Mouse (Mus musculus): Measurements from ENCODE around the gene Capn7. TPM values are rescaled to one million over a fixed set of nuclear protein-coding genes. Genes with fewer than 3 reads are reported as not detected.

Capn7 gene
- polyA plus RNA-seq, 1 experiment from 2014 or later, result 29.4 TPM

DNA sequence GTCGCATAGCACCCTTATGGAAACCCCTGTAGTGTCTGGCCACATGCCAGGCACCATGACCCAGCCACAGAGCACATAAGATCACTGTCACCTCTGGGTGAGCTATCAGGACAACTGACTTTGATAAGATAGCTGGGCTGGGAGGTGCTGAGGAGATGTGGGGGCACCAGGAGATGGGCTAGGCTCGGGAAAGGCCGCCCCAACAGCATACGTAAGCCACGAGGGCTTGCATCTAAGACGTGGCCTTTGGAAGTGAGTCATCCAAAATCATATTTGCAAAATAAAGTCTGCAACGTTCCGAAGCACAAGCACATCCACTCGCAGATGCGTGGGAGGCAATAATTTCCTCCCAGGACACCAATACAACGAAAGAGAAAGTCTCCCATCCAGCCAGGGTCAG is 64.5 kb downstream of the Capn7 start:
- DNase-seq (ENCODE audit: low spot score), result no peak
- H3K4me1 ChIP-seq (replicated peaks), result peaks cover 8% of the 10 kb centered on the region; the same call in 1 of the 2 replicates
- no peaks in the 10 kb centered on the region for H3K36me3 ChIP-seq
- 90% methylated on average over 11 of the region's 11 CpGs for WGBS
- H3K4me3 ChIP-seq, result no peak overlapping the region
- H3K27ac ChIP-seq, result no peak overlapping the region
- no peaks in the 10 kb centered on the region for H3K27me3 ChIP-seq (ENCODE audit: insufficient read depth, poor library complexity, severe bottlenecking)
- no peaks in the 10 kb centered on the region for H3K9me3 ChIP-seq

DNA sequence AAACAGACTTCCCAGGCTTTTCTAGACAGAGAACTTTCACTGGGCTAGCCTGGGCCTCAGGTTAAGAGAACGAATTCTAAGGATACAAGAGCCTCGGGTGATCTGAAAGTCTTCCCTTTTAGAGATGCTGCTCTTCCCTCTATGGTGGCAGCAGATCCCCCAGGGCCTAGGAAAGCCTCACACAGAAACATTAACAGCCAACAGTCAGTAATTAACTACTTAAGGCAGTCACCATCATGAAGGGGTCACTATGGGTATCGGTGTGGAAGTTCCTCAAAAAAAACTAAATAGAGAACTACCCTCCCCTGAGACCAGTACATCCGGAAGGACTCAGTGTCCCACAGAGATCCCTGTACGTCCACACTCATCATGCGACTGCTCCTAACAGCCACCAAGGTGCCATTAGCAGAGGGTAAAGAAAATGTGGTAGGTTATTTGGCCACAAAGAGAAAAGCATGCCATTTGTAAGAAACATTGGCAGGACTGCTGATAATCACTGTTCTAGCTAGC is 65.5 kb downstream of the Capn7 start:
- H3K27me3 ChIP-seq (ENCODE audit: insufficient read depth, poor library complexity, severe bottlenecking), result no peaks in the 10 kb centered on the region
- H3K36me3 ChIP-seq, result no peaks in the 10 kb centered on the region
- DNase-seq (ENCODE audit: low spot score), result no peak
- no peaks in the 10 kb centered on the region for H3K9me3 ChIP-seq
- H3K4me1 ChIP-seq (replicated peaks), result peaks cover 13% of the 10 kb centered on the region; the same call in 1 of the 2 replicates
- no peak overlapping the region for H3K27ac ChIP-seq
- 79% methylated on average over 6 of the region's 6 CpGs for WGBS
- no peak overlapping the region for H3K4me3 ChIP-seq

DNA sequence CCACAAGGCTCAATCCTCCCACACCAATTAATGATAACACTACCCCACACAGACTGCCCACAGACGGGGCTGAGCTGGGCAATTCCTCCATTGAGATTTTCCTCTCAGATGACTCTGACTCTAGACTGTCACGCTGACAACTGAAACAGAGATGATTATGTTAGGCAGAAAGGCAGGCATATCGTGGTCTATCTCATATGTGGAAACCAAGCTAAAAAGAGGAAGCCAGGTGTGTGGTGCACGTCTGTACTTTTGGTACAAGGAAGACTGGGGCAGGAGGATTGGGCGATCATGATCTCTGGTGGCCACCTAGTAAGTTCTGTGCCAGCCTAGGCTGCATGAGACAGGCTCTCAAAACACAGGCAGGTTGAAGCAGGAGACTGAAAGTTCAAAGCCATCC is 66.3 kb downstream of the Capn7 start:
- WGBS, result 89% methylated on average over 5 of the region's 5 CpGs
- no peak overlapping the region for H3K27ac ChIP-seq
- no peak overlapping the region for H3K4me3 ChIP-seq
- peaks cover 19% of the 10 kb centered on the region for H3K4me1 ChIP-seq (replicated peaks)
- no peaks in the 10 kb centered on the region for H3K36me3 ChIP-seq
- no peak for DNase-seq (ENCODE audit: low spot score)
- no peaks in the 10 kb centered on the region for H3K27me3 ChIP-seq (ENCODE audit: insufficient read depth, poor library complexity, severe bottlenecking)
- no peaks in the 10 kb centered on the region for H3K9me3 ChIP-seq

DNA sequence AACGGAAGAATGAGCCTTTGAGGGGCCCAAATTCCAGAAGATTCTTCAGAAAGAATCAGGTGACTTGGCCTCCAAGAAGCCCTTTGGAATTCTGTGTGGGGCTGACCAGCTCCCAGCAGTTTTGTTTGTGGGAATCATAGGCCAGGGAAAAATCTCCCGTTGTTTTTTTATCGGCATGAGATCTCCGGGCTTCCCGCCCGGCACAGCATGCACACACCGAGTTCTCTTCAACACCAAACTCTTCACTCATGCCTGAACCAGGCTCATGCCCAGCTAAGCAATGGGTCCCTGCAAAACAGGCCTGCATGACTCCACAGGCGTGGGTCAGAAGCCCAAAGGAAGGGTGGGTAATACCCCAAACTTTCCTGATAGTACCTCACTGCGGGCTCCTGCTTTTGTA is 67.1 kb downstream of the Capn7 start:
- peaks cover 27% of the 10 kb centered on the region for H3K4me1 ChIP-seq (replicated peaks)
- H3K27ac ChIP-seq, result no peak overlapping the region; the same call in 1 of the 2 replicates
- WGBS, result 74% methylated on average over 9 of the region's 9 CpGs
- no peaks in the 10 kb centered on the region for H3K27me3 ChIP-seq (ENCODE audit: insufficient read depth, poor library complexity, severe bottlenecking)
- H3K9me3 ChIP-seq, result no peaks in the 10 kb centered on the region
- no peak overlapping the region for H3K4me3 ChIP-seq
- no peaks in the 10 kb centered on the region for H3K36me3 ChIP-seq
- DNase-seq (ENCODE audit: low spot score), result no peak

DNA sequence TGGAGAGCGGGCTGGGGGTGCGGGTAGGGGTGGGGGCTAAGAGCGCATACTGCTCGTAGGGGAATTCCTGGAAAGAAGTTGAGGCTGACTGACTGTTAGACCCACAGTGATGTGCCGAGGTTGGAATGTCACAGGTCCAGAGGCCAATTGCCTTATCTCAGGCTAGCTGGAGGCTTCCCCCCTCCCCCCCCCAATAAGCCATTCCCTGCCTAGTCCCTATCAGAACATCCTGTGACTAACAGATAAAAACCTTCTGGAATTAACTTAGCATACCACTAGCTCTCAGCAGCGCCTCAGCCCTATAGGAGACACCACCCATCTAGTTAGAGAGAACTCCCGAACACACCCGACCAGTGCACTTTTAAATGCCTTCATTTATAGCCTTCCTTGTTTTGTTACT is 67.6 kb downstream of the Capn7 start:
- no peak for DNase-seq (ENCODE audit: low spot score)
- H3K9me3 ChIP-seq, result no peaks in the 10 kb centered on the region
- peaks cover 32% of the 10 kb centered on the region for H3K4me1 ChIP-seq (replicated peaks)
- H3K27me3 ChIP-seq (ENCODE audit: insufficient read depth, poor library complexity, severe bottlenecking), result no peaks in the 10 kb centered on the region
- no peaks in the 10 kb centered on the region for H3K36me3 ChIP-seq
- no peak overlapping the region for H3K27ac ChIP-seq
- WGBS, result 70% methylated on average over 8 of the region's 8 CpGs
- no peak overlapping the region for H3K4me3 ChIP-seq

DNA sequence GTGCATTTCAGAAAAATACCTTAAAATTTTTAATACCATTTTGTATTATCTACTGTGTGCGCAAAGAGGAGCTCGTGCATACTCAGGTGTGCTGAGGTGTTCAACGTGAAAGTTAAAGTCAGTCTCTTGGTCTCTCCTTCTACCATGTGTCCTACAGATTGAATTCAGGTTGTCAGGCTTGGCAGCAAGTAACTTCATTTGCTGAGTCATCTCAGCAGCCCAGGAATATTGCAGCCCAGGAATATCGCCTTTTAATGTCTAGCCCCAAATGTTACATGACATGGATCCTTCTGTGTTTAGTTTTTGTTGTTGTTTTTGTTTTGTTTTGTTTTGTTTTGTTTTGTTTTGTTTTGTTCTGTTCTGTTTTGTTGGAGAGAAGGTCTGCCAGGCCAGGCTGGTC is 68.2 kb downstream of the Capn7 start:
- WGBS, result 96% methylated on average over 4 of the region's 4 CpGs
- no peaks in the 10 kb centered on the region for H3K27me3 ChIP-seq (ENCODE audit: insufficient read depth, poor library complexity, severe bottlenecking)
- no peaks in the 10 kb centered on the region for H3K36me3 ChIP-seq
- H3K4me3 ChIP-seq, result no peak overlapping the region
- no peak for DNase-seq (ENCODE audit: low spot score)
- no peak overlapping the region for H3K27ac ChIP-seq
- H3K9me3 ChIP-seq, result no peaks in the 10 kb centered on the region
- H3K4me1 ChIP-seq (replicated peaks), result peaks cover 39% of the 10 kb centered on the region

DNA sequence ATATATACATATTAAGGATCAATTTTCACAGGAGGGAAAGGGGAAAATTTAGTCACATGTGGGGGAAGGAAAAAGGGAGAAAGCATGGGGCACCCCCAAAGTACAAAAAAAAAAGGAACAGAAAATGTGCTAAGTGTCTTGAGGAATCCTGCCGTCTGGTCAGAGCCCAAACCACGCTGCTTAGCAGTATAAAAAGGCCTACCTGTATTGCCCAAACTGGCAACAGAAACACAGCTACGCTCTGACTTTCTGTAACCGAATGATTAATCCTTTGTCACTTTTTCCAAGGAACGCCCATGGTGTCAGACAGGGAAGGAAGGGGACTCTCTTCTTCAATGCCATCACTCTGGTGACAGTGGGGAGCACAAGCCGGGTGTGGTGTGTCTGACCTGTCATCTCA is 69.2 kb downstream of the Capn7 start:
- no peaks in the 10 kb centered on the region; the same call in 1 of the 2 replicates for H3K36me3 ChIP-seq
- no peak overlapping the region for H3K4me3 ChIP-seq
- WGBS, result 88% methylated on average over 6 of the region's 6 CpGs
- H3K27me3 ChIP-seq (ENCODE audit: insufficient read depth, poor library complexity, severe bottlenecking), result no peaks in the 10 kb centered on the region
- no peaks in the 10 kb centered on the region for H3K9me3 ChIP-seq
- no peak for DNase-seq (ENCODE audit: low spot score)
- no peak overlapping the region for H3K27ac ChIP-seq
- peaks cover 44% of the 10 kb centered on the region for H3K4me1 ChIP-seq (replicated peaks)

DNA sequence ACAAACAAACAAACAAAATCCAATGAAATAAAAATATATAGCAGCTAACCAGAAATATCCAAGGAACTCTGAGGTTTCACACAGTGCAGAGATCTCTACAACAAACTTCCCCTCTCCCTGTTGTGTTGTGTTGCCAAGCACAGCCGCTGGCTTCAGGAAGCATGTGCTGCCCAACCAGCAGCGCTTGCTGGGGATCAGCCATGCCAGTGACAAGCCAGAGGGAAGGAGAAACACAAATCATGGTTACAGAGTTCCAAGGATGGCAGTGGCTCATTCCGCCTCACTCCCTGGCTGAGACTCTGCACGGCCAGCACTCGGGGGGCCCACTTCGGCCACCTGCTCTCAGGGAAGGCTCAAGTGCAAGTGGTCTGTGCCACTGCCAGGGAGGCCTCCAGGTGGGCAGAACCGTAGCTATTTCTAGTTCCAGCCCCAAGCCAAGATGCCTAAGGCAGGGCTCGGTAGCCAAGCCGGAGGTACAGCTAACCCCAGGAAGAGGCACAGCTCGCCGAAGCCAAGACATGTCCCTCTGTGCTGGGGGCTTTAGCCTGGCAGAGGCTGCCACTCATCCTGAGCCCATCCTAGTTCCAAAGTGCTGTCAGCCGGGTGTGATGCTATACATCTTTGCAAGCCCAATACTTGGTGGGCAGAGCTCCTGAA is 69.8 kb downstream of the Capn7 start:
- H3K27me3 ChIP-seq (ENCODE audit: insufficient read depth, poor library complexity, severe bottlenecking), result no peaks in the 10 kb centered on the region
- H3K4me3 ChIP-seq, result no peak overlapping the region
- no peak overlapping the region for H3K27ac ChIP-seq
- 88% methylated on average over 12 of the region's 12 CpGs for WGBS
- peaks cover 49% of the 10 kb centered on the region for H3K4me1 ChIP-seq (replicated peaks)
- DNase-seq (ENCODE audit: low spot score), result no peak
- H3K9me3 ChIP-seq, result no peaks in the 10 kb centered on the region
- no peaks in the 10 kb centered on the region; the same call in 1 of the 2 replicates for H3K36me3 ChIP-seq

DNA sequence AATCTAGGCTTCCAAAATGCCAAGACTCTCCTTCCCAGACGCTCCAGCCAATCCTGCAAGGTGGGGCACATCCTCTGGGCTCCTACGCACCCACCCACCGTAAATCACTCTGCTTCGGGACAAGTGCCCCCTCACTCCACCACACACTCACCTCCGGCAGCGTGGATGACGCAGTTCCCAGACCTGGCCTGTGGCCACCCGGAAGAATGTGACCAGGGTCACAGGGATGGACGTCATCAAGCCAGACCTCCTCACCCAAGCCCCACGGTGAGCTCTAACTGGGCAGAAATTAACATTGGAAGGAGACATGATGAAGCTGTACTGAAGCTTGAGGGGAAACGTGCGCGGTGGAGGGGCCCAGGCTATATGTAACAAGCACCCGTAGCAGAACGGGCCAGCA is 70.8 kb downstream of the Capn7 start:
- Histone ChIP-seq H3K4me3 (no peak overlapping the region), H3K27me3 (ENCODE audit: insufficient read depth, poor library complexity, severe bottlenecking) (no peaks in the 10 kb centered on the region), H3K4me1 (replicated peaks) (peaks cover 52% of the 10 kb centered on the region), H3K9me3 (no peaks in the 10 kb centered on the region), H3K27ac (no peak overlapping the region), H3K36me3 (no peaks in the 10 kb centered on the region; the same call in 1 of the 2 replicates)
- 89% methylated on average over 15 of the region's 15 CpGs for WGBS
- DNase-seq (ENCODE audit: low spot score), result no peak

DNA sequence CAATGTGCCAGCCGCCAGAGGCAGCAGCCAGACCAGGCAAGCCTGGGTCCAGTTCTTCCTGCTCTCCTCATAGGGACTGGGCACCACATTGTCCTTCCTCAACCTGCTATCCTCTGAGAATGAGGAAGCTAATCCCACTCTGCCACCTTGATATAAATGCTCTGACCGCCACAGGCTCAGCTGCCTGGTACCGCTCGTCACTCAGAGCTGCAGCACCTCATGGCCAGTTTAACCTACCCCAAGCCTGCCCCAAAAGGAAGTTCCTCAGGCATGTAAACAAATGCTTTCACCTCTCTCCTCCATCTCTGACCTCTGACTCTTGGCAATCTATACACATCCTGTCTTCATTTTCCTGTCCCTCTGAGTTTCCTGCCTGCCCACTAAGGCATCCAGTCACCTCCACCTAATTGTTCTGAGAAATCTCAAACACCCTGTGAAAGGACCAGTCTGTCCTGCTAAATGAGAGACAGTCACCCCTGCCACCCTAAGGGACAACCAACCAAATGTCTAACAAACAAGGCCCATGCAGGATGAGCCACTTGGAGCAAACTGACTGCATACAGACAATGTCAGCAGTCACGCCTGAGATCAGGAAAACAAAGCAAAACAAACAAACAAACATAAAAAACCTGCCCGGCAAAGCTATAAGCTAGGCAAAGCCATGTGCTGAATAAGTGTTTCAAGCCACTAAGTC is 71.6 kb downstream of the Capn7 start:
- peaks cover 61% of the 10 kb centered on the region for H3K4me1 ChIP-seq (replicated peaks)
- H3K9me3 ChIP-seq, result no peaks in the 10 kb centered on the region
- 0 out of 2 replicates have a peak overlapping the region, but pooled peaks have one; percentile 23 for H3K27ac ChIP-seq
- H3K27me3 ChIP-seq (ENCODE audit: insufficient read depth, poor library complexity, severe bottlenecking), result no peaks in the 10 kb centered on the region
- no peaks in the 10 kb centered on the region; the same call in 1 of the 2 replicates for H3K36me3 ChIP-seq
- 63% methylated on average over 6 of the region's 6 CpGs for WGBS
- DNase-seq (ENCODE audit: low spot score), result no peak
- no peak overlapping the region for H3K4me3 ChIP-seq

DNA sequence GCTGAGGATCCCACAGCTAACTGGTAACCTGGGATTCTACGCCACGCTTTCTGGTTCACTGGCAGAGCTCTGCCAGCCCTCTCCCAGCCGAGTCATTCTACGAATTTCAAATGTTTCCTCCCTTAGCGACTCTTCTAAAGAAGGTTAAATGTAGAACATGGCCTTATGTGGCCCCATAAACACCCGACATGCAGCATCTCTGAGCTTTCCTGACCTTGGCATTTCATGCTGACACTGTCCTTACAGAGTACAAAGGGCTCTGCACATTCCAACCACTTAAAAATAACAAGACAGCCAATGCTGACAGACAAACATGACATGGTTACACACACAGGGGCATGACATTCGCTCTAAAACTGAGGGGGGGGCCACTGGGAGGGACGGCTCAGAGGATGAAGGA is 72.2 kb downstream of the Capn7 start:
- no peak for DNase-seq (ENCODE audit: low spot score)
- no peak overlapping the region for H3K4me3 ChIP-seq
- peak overlapping the region; percentile 16; the same call in 1 of the 2 replicates for H3K27ac ChIP-seq
- H3K9me3 ChIP-seq, result no peaks in the 10 kb centered on the region
- WGBS, result 44% methylated on average over 8 of the region's 8 CpGs
- peaks cover 66% of the 10 kb centered on the region for H3K4me1 ChIP-seq (replicated peaks)
- H3K27me3 ChIP-seq (ENCODE audit: insufficient read depth, poor library complexity, severe bottlenecking), result no peaks in the 10 kb centered on the region
- H3K36me3 ChIP-seq, result no peaks in the 10 kb centered on the region; the same call in 1 of the 2 replicates

DNA sequence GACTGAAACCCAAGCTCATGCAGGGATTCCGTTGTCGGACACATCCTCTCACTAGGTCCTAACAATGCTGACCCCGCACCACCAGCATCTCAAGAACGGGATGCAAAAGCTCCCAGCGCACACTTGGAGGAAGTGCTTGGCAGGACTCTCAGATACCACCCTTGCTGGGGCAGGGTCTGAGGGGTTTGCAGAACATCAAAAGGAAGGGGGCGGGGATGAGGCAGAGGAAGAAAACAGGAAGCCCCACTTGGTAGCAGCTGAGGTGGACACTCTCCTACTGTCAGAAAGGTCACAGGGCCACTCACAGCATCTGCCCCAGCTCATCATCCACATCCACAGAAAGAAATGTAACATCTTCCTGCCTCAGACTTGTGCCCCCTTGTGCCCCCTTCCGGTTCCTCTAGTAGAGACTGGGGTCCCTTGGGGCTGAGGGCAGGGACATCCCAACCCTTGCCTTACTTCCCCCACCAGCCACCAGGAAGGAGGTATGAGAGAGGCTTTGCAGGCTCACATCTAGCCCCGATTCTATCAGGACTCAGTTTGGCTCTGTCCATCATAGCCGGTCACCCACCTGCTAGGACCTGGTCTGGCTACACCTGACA is 73.8 kb downstream of the Capn7 start:
- Histone ChIP-seq H3K9me3 (no peaks in the 10 kb centered on the region), H3K27me3 (ENCODE audit: insufficient read depth, poor library complexity, severe bottlenecking) (no peaks in the 10 kb centered on the region), H3K27ac (no peak overlapping the region), H3K4me3 (no peak overlapping the region), H3K36me3 (no peaks in the 10 kb centered on the region; the same call in 1 of the 2 replicates), H3K4me1 (replicated peaks) (peaks cover 77% of the 10 kb centered on the region)
- WGBS, result 77% methylated on average over 9 of the region's 9 CpGs
- DNase-seq (ENCODE audit: low spot score), result no peak

DNA sequence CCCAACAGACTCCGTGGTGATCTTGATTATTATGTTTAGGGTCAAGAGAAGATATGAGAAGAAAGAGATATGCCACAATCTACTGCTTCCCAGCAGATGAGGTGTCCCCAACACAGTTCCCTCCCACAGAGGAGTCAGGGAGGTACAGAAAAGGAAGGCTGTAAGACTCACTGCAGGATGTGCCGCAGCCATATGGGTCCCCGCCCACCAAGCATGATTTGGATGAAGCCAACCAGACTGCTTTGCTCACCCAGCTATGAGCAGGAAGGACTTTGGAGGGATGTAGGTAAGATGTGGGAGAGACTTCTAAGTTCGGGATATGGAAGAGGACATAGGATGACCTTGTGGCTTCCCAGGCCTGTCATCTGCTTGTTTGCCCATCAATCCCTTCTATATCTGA is 74.3 kb downstream of the Capn7 start:
- Histone ChIP-seq H3K4me3 (no peak overlapping the region), H3K27ac (no peak overlapping the region), H3K4me1 (replicated peaks) (peaks cover 78% of the 10 kb centered on the region), H3K27me3 (ENCODE audit: insufficient read depth, poor library complexity, severe bottlenecking) (no peaks in the 10 kb centered on the region), H3K36me3 (no peaks in the 10 kb centered on the region; the same call in 1 of the 2 replicates), H3K9me3 (no peaks in the 10 kb centered on the region)
- DNase-seq (ENCODE audit: low spot score), result no peak
- 78% methylated on average over 4 of the region's 4 CpGs for WGBS
